Mouse (Mus musculus) MN1 (cell line): ENCODE results near the gene 2310011J03Rik.
"Not testable (repeated sequence)": the region's sequence is repeated elsewhere in the genome, so short reads cannot be mapped to it uniquely, and the experiment has no call there.

Experiments used
- DNase-seq: peaks from one replicate; pipeline ENCODE4 v3.0.0-alpha.2; 2016; ENCODE audit warnings: low spot score

Gene 2310011J03Rik

DNA sequence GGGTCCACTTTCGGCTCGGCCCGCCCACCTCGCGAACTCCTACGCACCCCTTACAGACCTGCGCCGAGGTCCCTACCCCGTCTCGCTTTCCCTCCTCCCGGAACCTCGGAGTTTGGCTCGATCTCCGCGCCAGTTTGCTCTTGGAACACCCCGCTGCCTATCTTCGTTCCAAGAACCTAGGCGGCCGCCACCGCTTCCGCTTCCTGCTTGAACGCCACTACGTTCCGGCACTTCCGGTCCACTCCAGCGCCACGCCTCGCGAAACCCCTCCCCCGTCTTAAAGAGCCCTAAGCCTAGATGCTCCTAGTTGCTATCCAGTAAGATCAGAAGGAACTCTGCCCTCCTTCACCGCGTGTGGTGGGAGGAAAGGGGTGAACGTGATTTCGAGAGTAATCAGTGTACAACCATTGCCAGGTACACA is at the start of gene 2310011J03Rik:
TSS of gene 2310011J03Rik (minus strand) at position 198 of the 421 bp plus-strand sequence.
- DNase-seq: peak; percentile 87

DNA sequence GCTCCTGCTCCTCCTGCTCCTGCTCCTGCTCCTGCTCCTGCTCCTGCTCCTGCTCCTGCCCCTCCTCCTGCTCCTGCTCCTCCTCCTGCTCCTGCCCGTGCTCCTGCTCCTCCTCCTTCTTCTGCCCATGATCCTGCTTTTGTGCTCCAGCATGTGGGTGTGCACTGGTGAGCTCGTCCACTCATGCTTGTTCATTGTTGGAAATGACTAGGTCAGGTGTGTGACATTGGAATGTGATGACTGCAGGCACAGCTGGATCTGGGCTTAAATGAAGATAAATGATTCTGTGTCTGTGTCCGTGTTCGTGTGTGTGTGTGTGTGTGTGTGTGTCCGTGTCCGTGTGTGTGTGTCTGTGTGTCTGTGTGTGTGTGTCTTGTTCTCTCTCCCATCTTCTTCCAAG is 48.1 kb upstream of the 2310011J03Rik start:
- no peak for DNase-seq

DNA sequence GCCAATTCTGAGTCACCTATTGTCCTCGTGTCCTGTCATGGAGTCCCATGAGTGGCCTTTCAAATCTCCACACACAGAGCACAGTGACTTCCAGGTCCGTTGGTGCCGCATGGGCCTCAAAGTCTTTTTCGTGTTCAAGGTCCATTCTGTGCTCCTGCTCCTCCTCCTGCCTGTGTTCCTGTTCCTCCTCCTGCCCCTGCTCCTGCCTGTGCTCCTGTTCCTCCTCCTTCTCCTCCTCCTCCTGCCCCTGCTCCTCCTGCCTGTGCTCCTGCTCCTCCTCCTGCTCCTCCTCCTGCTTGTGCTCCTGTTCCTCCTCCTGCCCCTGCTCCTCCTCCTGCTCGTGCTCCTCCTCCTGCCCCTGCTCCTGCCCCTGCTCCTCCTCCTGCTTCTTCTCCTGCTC is 47.6 kb upstream of the 2310011J03Rik start:
- DNase-seq: no peak

DNA sequence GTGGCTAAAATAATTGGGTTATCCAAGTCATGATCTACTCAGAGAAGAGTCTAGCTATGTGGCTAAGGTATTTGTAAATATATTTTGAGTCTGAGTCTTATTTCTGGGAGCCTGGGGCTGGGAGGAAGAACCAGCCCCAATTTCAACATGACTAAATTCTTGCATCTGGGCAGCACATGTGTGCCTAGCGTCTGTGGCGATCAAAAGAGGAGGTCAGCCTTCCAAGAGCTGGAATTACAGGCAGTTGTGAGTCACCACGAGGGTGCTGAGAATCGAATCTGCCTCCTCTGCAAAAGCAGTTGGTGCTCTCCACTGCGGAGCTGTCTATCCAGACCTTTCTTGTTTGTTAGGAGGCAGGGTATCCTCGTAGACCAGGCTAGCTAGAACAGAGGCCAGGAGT is 45.4 kb upstream of the 2310011J03Rik start:
- no peak for DNase-seq

DNA sequence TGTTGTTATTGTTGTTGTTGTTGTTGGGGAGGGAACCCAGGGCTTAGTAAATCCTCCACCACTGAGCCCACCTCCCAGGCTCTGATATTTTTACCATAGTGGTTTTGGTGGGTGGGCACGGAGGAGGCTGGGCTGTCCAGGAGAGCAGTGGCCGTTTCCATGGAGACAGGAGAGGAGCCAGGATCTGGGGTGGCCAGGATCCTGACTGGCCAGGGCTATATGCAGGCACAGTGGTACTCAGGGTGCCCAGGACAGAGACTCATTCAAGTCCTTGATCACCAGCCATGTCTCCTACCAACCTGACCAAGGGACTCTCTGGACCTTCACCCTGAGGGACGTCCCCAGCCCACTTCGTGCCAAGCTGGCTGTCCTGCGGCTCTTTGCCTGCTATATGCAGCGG is 43.4 kb upstream of the 2310011J03Rik start:
- no peak for DNase-seq

DNA sequence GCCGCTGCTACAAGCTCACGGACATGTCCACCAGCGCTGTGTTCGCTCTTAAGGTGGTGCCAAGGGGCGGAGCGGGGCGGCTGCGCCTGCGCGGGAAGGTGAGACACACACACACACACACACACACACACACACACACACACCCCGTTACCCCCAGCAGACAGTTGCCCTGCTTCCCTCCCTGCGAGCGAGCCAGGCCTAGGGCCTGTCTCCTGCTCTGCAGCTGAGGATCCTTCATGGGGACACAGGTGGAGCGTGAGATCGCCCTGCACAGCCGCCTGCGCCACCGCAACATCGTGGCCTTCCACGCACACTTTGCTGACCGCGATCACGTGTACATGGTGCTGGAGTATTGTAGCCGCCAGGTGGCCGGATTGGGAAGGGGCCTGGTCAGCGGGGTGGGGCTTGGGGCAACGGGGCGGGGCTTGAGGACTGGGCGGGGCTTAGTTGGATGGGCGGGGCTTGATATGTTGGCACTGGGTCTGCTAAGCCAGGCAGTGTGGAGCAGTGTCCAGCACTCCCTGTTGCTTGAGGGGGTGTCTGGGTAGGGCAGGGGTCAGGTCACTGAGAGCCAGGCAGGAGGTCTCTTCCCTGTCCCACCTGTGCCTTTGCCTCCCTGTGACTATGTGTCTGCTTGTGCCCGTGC is 37.8 kb upstream of the 2310011J03Rik start:
- DNase-seq: no peak

DNA sequence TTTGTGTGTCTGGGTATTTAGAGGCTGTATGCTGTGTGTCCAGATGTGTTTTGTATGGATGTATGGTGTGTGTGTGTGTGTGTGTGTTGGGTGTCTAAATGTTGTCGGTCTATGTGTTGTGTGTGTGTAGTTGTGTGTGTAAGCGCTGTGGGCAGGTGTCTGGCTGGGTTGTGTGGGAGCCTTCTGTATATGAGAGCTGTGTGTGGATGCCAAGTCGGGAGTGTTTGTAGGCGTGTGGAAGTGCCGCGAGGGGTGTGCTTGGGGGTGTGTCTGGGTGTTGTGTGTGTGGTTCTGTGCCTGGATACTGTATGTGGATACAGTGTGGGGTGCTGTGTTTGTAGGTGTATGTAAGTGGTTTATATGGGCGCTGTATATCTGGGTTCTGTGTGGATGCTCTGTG is 37.0 kb upstream of the 2310011J03Rik start:
- no peak for DNase-seq

DNA sequence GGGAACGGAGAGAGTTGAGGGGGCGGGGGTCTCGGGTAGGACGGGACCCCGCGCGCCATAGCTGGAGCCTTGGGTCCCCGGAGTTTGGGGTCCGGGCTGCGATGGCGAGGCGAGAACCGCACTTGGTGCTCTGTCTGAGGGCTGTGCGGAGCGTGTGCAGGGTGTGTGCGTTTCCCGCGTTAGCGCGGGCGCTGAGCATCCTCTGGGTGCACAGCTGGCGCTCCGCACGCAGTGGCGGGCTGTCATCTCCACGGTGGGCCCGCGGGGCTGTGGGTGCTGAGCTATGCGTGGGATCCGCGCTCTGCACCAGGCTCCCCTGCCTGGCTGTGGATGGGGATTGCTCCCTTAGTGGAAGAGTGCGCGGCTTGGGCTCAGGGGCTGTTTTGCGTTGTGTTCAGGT is 36.4 kb upstream of the 2310011J03Rik start:
- no peak for DNase-seq

DNA sequence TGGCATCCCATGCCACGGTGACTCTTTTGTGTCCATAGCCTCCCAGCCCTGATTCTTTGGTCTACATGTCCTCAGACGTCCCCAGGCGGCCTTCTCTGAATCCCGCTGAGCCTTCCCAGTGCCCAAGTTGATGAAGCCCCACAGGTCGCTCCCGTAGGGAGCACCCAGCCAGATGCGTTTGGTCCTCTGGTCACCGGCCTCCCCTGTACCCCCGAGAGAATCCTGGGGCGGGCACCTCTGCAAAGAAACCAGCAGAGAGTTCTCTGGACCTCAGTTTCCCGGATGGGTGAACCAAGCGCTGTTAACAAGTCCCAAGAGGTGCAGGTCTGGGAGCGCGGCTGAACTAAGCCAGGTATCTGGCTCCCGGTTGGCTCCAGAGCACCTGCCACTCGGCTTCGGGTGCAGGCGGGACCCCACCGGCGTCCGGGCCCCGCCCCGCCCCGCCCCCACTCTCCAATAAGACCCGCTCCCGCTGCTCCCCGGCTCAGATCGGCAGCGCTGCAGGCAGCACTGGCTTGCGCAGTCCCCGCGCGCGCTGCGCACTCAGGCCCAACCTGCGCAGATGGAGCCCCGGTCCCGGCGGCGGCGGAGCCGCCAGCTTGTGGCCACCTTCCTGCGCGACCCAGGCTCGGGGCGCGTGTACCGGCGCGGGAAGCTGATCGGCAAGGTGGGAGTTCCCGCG is 35.8 kb upstream of the 2310011J03Rik start, which contains the start of gene Plk5:
TSS of gene Plk5 (plus strand) at position 459 of the 682 bp plus-strand sequence.
- DNase-seq: no peak

DNA sequence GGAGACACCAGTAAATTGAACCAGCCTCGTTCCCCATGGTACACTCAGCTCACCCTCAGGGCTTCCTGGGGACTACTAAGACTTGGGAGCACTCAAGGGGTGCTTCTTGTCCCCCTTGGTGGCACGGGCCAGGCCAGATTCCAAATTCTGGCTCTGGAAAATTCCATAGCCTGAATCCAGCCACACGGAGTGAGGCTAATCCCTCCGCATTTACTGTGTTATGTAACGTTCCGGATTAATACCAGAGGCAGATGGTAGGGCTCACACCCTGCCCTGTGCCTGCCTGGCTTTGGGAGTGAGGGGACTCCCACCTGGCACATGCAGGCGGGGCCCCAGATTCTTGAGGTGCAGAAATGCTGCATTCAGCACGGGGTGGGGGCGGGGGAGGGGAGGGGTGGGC is 35.1 kb upstream of the 2310011J03Rik start:
- DNase-seq: no peak

DNA sequence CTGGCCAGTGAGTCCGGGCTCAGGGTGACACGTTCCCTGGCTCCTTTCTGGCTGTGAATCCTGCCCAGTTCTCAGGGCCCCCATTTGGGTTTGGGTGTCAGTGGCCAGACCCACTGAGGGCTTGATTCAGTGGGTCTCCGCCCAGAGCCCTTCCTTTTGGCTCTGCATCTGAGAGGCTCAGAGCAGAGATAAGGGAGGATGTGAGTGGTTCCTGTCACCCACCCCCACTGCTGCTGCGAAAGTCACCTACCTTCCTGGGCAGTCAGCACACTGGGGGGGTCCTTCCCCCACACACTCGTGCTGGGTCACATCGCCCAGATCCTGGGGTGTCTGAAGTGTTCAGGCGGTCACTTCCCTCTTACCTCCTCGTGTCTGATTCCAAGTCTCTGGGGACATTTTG is 32.4 kb upstream of the 2310011J03Rik start:
- DNase-seq: no peak

DNA sequence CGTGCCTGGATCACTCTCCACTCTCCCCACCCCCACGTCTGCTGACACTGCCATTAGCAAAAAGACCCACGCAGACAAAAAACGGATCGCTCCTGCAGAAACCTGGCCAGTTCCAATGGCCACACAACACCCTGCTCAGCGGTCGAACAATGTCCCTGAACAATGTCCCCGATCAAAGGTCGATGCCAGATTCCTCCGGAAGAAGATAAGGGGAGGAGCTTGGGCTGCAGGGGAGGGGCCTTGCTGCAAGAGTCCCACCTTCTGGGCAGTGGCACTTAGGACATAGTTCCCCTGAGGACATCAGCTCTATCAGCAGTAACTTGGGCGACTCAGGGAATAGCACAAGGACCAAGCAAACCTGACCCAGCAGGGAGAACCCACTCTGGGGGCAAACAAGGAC is 31.6 kb upstream of the 2310011J03Rik start:
- DNase-seq: no peak

DNA sequence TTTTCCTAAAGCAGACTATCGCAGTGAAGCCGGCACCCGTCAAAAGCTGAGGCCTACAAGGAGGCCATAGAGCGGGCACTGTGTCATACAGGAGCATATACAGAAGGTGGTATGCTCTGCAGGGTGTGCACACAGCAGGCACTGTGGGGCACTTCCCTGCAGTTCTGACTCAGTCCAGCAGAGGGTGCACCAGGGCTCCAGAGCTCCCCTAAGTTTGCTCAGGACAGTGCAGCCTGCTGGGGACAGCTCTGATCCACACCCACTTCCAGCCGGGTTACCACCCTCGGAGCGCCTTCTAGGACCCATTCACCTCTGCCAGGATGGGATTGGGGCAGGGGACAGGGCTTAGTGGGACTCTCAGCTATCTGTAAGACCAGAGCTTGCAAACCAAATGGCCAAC is 30.0 kb upstream of the 2310011J03Rik start:
- DNase-seq: peak; percentile 90

DNA sequence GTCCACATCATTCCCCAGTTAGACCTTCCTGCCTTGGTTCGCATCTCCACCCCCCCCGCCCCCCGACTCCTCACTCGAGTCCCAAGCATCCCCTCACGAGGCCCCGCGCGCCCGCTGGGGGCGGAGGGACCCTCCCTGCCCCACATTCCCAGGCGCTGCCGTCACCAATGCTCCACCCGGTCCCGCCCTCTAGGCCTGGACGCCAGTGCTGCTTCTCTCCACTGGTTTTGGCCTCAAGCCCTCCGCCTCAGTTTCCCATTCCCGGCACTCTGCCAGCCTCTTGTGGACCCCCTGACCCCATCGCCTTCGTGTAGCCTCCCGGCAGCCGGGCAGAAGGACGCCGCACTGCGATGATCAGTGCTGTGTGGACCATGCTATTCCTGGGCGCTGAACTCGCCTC is 28.6 kb upstream of the 2310011J03Rik start:
- DNase-seq: no peak

DNA sequence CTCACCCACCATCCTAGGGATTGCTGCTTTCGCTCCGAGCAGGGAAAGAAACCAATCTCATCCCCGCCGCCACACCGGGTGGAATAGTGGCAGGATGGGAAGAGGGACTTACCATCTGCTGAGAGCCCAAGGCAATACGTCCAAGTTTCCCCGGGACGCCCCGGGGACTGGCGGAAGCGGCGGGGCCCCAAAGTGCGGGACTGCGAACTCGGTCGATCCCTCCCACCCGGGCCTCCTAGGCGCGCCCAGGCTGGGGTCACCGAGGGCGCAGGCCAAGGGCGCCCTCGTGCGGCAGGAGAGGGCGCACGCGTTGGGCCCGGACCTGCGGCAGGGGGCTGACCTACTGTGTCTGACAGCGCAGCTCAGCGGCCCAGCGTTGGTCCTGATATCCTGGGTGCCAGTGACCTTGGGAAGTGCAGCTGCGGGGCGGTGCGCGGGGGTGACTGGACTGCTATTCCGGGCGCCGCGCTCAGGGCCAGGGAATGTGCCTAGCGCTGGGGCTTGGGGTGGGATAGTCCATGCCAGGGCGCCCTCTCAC is 28.0 kb upstream of the 2310011J03Rik start, which contains the start of gene Adamtsl5:
TSS of gene Adamtsl5 (minus strand) at position 169 of the 538 bp plus-strand sequence.
- peak; percentile 79 for DNase-seq

DNA sequence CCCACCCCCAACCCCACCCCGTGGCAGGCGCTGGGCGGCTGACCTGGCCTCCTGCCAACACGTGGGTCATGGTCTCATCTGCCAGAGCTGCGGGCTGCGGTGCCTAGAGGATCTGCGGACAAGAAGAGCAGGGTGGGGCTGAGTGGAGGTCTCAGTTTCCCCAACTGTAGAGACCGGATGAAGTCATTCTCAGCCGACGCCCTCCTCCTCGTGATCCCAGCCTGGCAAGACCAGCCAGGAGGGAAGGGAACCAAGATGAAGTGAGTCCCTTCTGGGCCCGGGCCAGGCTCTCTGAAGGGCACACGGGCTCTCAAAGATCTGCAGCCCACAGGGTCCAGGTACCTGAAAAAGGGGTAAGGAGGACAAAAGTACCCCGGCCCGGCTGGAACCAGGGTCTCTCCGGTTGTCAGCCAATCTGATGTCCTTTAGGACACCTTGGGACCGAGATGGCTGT is 27.2 kb upstream of the 2310011J03Rik start:
- peak; percentile 35 for DNase-seq

DNA sequence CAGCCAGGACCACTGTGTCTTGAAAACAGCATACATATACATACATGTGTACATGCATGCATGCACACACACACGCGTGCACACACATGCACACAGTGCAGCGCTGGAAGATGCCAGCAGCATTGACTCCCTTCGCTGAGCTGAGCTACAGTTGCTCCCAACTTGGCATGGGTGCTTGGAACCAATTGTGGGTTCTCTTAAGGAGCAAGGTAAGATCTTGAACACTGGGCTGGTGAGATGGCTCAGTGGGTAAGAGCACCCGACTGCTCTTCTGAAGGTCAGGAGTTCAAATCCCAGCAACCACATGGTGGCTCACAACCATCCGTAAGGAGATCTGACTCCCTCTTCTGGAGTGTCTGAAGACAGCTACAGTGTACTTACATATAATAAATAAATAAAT is 25.6 kb upstream of the 2310011J03Rik start:
- DNase-seq: not testable (repeated sequence)

DNA sequence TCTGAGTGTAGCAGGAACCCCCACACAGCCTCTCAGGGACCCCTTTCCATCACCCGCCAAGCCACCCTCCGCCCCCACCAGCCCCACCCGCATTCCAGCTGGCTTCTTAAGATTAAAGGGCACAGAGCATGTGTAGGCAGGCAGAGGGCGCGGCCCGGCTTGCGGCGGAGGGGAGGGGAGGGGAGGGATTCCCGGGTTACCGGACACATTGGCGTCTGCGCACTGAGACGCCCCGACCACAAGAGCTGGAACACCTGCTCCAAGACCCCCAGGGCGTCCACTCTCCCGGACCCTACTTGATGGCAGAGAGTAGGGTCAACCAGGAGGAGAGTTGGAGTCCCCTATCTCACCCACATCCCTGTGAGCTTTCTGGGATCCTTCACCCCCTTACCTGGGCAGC is 24.8 kb upstream of the 2310011J03Rik start:
- no peak for DNase-seq

DNA sequence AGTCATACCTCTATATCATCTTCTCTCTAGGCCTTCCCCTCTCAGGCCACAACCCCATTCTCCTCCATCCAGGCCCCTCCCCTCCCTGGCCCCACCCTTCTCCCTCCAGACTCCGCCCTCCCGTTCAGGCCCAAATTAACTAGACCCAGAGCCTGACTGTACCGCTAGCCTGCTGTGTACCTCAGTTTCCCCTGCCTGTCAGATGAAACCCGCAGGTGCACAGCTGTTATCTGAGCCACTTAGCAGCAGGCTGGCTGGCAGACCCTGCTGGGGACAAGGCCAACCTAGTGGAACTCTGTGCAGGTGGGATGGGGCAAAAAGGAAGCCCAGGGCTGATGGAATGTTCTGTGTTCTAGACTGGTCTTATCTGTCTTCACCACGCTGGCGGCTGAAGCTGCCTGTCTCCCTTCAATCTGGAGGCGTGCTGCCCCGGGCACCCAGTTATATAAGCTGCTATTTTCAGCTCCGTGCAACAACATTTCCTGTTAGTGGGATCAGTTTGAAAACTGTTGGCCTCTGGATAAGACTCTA is 23.9 kb upstream of the 2310011J03Rik start:
- no peak for DNase-seq

DNA sequence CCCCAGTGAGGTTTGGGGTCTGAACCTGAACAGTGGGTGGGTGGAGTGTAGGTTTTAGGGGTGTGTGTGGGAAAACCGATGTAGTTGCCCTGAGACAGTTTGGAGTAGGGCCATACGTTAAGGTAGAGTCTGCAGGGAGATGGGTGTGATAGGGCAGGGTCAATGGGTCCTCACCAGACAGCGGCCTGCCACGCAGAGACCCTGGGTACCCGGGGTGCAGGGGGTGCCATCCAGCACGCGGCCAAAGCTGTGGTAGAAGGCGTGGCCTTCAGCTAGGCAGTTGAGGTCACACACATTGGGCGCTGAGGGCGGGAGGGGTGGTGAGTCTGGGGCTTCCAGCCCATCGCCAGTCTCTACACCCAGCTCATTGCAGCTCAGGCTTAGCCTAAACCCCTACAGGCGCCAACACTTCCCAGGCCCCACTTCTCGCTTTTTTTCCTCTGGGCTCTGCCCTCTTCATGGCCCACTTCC is 23.1 kb upstream of the 2310011J03Rik start:
- DNase-seq: no peak

DNA sequence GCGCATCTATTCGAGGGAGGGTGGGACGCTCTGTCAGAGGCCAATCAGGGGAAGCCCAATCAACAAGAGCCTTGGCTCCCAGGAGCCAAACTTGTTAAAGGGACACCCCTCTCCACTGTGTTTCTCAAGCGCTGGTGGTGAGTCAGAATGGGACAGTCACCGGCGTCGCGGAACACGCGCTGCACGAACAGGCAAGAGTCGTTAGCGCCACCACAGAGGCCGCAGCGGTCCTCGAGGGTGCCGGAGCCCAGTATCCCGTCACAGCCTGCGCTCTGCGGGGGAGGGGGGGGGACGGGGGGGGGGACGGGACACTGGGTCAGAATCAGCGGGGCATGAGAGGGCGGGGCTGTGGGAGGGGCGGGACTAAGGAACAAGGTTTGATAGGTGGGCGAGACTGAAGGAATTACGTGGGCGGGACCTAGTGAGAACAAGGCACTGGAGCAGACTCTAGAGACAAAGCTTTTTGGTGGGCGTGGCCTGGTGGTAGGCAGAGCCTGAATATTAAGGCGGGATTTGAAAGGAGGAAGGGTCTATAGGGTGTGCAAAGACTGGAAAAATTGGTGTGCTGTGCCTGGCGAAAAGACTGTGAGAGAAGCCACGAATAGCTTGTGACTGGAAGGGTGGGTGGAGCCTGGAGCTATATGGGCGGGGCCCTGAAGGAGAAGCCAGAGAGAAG is 22.6 kb upstream of the 2310011J03Rik start:
- no peak for DNase-seq

DNA sequence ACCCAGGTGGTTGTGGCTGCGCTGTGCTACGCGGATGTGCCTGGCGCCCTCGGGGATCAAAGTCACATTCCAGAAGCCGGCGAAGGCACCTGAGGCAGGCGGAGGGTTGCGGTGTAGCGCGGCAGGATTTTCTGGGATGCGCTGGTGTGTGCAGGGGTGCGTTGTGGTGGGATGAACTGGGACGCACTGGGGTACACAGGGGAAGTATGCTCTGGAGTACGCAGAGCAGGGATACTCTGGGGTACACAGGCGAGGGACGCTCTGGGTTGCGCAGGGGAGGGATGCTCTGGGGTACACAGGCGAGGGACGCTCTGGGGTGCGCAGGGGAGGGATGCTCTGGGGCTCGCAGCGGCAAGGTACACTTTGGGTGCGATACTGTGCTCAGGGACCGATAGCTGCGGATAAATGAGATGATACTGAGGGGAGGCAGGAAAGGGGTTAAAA is 22.0 kb upstream of the 2310011J03Rik start:
- DNase-seq: no peak
